Mouse (Mus musculus) right cerebral cortex, postnatal 4 days (tissue): Measurements from ENCODE around the gene Serpina1e.
"Not testable (repeated sequence)": the region's sequence is repeated elsewhere in the genome, so short reads cannot be mapped to it uniquely, and the experiment has no call there.

ENCODE experiments used
- DNase-seq: peaks from one replicate; pipeline ENCODE4 v3.0.0-alpha.2; 2022

The Serpina1e gene

GRCm38 (mm10) chr12:103962337-103962736, 3.6 kb upstream of the Serpina1e start:
- no peak for DNase-seq

GRCm38 (mm10) chr12:103961716-103962115, 2.9 kb upstream of the Serpina1e start:
- DNase-seq, result no peak

GRCm38 (mm10) chr12:103956555-103956954, 2.2 kb downstream of the Serpina1e start:
- not testable (repeated sequence) for DNase-seq

GRCm38 (mm10) chr12:103952972-103953371, 5.8 kb downstream of the Serpina1e start:
- DNase-seq, result not testable (repeated sequence)

GRCm38 (mm10) chr12:103946243-103946642, 12.5 kb downstream of the Serpina1e start:
- no peak for DNase-seq

- not testable (repeated sequence) for DNase-seq
Measured at GRCm38 (mm10) chr12:103909181-103909580, 49.6 kb downstream of the Serpina1e start.

GRCm38 (mm10) chr12:103907746-103908145, 51.0 kb downstream of the Serpina1e start:
- not testable (repeated sequence) for DNase-seq

GRCm38 (mm10) chr12:103904837-103905340, 53.9 kb downstream of the Serpina1e start, which contains the start of gene Serpina1c:
Gene Serpina1c (minus strand): TSS chr12:103904887.
- not testable (repeated sequence) for DNase-seq

- not testable (repeated sequence) for DNase-seq
Measured at GRCm38 (mm10) chr12:103901929-103902328, 56.8 kb downstream of the Serpina1e start.
